Mouse (Mus musculus) embryonic facial prominence, embryonic 13.5 days (tissue): Measurements from ENCODE around the gene 2810004N23Rik. TPM values are rescaled to one million over a fixed set of nuclear protein-coding genes. Genes with fewer than 3 reads are reported as not detected.
A peak's percentile ranks its signal among the peaks of the same experiment; 100 is the strongest.

Experiments
- ATAC-seq: fragments of 200-750 bp; cut with Nextera tagmentation; 2 replicates; pipeline ENCODE4 v1.8.0; 2017; ENCODE audit warnings: low read depth; ENCODE audit not compliant: insufficient number of reproducible peaks, insufficient read depth, low FRiP score, low TSS enrichment
- H3K27ac ChIP-seq: fragments of 300-500 bp; sonication (generic); 2 replicates; pipeline ENCODE4 v1.5.1; 2015; ENCODE audit warnings: moderate library complexity, mild to moderate bottlenecking, inconsistent platforms
- H3K27me3 ChIP-seq: fragments of 300-500 bp; sonication (generic); 2 replicates; pipeline ENCODE4 v1.6.1; 2015; ENCODE audit warnings: mild to moderate bottlenecking, inconsistent platforms
- H3K36me3 ChIP-seq: fragments of 300-500 bp; sonication (generic); 2 replicates; pipeline ENCODE4 v1.6.1; 2015; ENCODE audit warnings: mild to moderate bottlenecking, inconsistent platforms
- H3K4me1 ChIP-seq: fragments of 300-500 bp; sonication (generic); 2 replicates; pipeline ENCODE4 v1.6.1; 2015; ENCODE audit warnings: inconsistent platforms
- H3K4me2 ChIP-seq: fragments of 300-500 bp; sonication (generic); 2 replicates; pipeline ENCODE4 v1.6.1; 2015; ENCODE audit warnings: moderate library complexity, mild to moderate bottlenecking, inconsistent platforms
- H3K4me3 ChIP-seq: fragments of 300-500 bp; sonication (generic); 2 replicates; pipeline ENCODE4 v1.5.1; 2015; ENCODE audit warnings: mild to moderate bottlenecking, inconsistent platforms
- H3K9ac ChIP-seq: fragments of 300-500 bp; sonication (generic); 2 replicates; pipeline ENCODE4 v1.6.1; 2015; ENCODE audit warnings: mild to moderate bottlenecking, inconsistent platforms
- H3K9me3 ChIP-seq: fragments of 300-500 bp; sonication (generic); 2 replicates; pipeline ENCODE4 v1.6.1; 2016; ENCODE audit warnings: inconsistent platforms
- WGBS: fragments of 180-500 bp; shearing (Covaris S2); methylation state at CpG from one replicate; pipeline ENCODE4 v1.1.7; 2015; ENCODE audit warnings: mixed read lengths; 5-methylcytosine and 5-hydroxymethylcytosine counted together
- polyA plus RNA-seq: library from polyadenylated mRNA; unstranded; fragments of >200 nt; fragmentation: Nextera tagmentation; extraction: Ambion mirVana; gene quantifications from 2 replicates; pipeline ENCODE4 v1.2.1, GENCODE M21; 2015

The 2810004N23Rik gene
- polyA plus RNA-seq: 52.7 and 53.9 TPM in 2 replicates

GRCm38 (mm10) chr8:124862321-124863162, at the start of gene 2810004N23Rik, which contains the start of gene Gnpat:
TSS of gene 2810004N23Rik (minus strand) at chr8:124863120.
TSS of gene Gnpat (plus strand) at chr8:124863033.
- H3K4me1 ChIP-seq: peaks cover 13% of the 10 kb centered on the region
- H3K9ac ChIP-seq: peak within 1 kb of the TSS; percentile 97
- no peaks in the 10 kb centered on the region for H3K9me3 ChIP-seq
- peak within 1 kb of the TSS; percentile 93 for H3K4me3 ChIP-seq
- H3K4me2 ChIP-seq: peak within 1 kb of the TSS; percentile 75
- peak; percentile 95 for ATAC-seq
- no peaks in the 10 kb centered on the region for H3K27me3 ChIP-seq
- WGBS: 1% methylated on average over 54 of the region's 55 CpGs
- peaks cover 41% of the 10 kb centered on the region for H3K36me3 ChIP-seq
- peak within 1 kb of the TSS; percentile 92 for H3K27ac ChIP-seq

DNA sequence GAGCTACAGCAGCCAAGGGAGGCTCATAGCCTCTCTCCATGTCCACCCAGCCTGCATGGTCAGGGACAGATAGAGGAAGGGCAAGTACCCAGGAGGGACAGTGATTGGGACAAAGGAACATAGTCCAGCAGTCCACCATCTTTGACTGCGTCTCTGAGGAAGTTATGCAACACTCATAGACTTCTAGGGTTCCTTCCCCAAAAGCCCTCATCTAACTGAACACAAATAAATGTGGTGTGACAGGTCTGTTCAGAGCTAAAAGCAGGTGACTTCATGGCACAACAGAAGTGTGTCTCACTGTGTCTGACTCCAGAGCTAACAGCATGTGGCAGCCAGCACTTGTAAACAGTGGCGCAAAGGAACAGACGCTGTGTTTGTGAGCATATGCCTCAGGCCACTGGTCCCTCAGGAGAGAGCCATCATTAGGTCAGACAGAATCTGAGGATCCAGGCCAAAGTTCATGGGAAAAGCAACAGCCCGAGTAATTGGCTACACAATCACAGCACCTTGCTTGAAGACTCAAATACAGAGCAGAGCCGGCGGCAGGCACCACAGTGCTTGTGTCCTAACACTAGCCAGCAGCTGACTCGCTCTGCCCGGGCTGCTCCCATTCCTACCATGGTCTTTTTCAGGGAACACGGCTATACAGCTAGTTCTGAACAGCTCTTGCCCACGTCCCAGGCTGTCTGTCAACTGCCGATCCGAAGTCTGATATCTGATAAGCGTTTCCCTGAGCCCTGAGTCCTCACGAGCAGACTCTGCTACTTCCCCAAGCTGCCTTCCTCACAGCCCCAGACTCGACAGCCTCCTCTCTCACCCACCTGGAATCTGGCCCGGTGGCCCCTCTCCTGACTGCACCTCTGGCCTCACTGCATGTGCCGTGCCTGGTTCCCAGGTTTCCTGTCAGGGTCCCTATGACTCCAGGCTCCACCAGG, 49.3 kb upstream of the 2810004N23Rik start:
- Histone ChIP-seq H3K27me3 (no peaks in the 10 kb centered on the region), H3K4me2 (no peak overlapping the region), H3K9me3 (no peaks in the 10 kb centered on the region), H3K9ac (no peak overlapping the region), H3K4me3 (no peak overlapping the region), H3K27ac (no peak overlapping the region), H3K4me1 (no peaks in the 10 kb centered on the region), H3K36me3 (peaks cover 86% of the 10 kb centered on the region)
- no peak for ATAC-seq
- 66% methylated on average over 17 of the region's 17 CpGs for WGBS

DNA sequence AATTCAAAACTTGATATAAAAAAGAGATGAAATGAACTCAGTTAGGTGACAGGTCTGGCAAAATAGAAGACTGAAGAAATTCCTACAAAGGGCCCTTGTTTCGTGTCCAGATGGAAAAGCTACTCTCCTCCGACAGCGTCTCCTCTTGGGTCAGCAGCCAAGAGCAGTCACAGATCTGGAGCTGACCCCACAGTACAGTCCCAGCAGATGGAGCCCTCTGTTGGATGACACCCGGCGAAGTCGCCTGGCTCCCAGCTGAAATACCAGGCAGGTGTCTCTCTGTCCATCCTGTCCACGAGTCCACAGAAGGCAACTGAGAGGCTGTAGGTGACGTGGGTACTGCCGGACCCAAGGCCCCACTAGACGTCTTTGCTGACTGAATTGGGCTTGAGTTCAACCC, 47.4 kb upstream of the 2810004N23Rik start:
- Histone ChIP-seq H3K27me3 (no peaks in the 10 kb centered on the region), H3K4me1 (no peaks in the 10 kb centered on the region; the same call in 1 of the 2 replicates), H3K4me2 (no peak overlapping the region), H3K4me3 (no peak overlapping the region), H3K27ac (no peak overlapping the region), H3K36me3 (peaks cover 97% of the 10 kb centered on the region), H3K9me3 (no peaks in the 10 kb centered on the region), H3K9ac (no peak overlapping the region)
- WGBS: 81% methylated on average over 10 of the region's 10 CpGs
- no peak for ATAC-seq

GRCm38 (mm10) chr8:124909936-124910335, 47.0 kb upstream of the 2810004N23Rik start:
- Histone ChIP-seq H3K27me3 (no peaks in the 10 kb centered on the region), H3K9ac (no peak overlapping the region), H3K9me3 (no peaks in the 10 kb centered on the region), H3K4me1 (peaks cover under 1% of the 10 kb centered on the region; the same call in 1 of the 2 replicates), H3K36me3 (peaks cover 95% of the 10 kb centered on the region), H3K27ac (no peak overlapping the region), H3K4me3 (no peak overlapping the region), H3K4me2 (no peak overlapping the region)
- 90% methylated on average over 16 of the region's 16 CpGs for WGBS
- no peak for ATAC-seq

GRCm38 (mm10) chr8:124905482-124905881, 42.6 kb upstream of the 2810004N23Rik start:
- no peaks in the 10 kb centered on the region for H3K27me3 ChIP-seq
- H3K4me3 ChIP-seq: no peak overlapping the region
- H3K9me3 ChIP-seq: no peaks in the 10 kb centered on the region
- H3K27ac ChIP-seq: no peak overlapping the region
- peaks cover 87% of the 10 kb centered on the region for H3K36me3 ChIP-seq
- ATAC-seq: no peak
- peaks cover 6% of the 10 kb centered on the region; the same call in 1 of the 2 replicates for H3K4me1 ChIP-seq
- H3K9ac ChIP-seq: 0 out of 2 replicates have a peak overlapping the region, but pooled peaks have one; percentile 12
- WGBS: 86% methylated on average over 2 of the region's 2 CpGs
- H3K4me2 ChIP-seq: no peak overlapping the region

GRCm38 (mm10) chr8:124903198-124903597, 40.3 kb upstream of the 2810004N23Rik start:
- no peak overlapping the region for H3K9ac ChIP-seq
- peaks cover 12% of the 10 kb centered on the region for H3K4me1 ChIP-seq
- H3K9me3 ChIP-seq: no peaks in the 10 kb centered on the region
- 97% methylated on average over 15 of the region's 15 CpGs for WGBS
- no peak for ATAC-seq
- H3K4me2 ChIP-seq: no peak overlapping the region
- peaks cover 78% of the 10 kb centered on the region for H3K36me3 ChIP-seq
- H3K4me3 ChIP-seq: no peak overlapping the region
- H3K27me3 ChIP-seq: no peaks in the 10 kb centered on the region
- no peak overlapping the region for H3K27ac ChIP-seq

DNA sequence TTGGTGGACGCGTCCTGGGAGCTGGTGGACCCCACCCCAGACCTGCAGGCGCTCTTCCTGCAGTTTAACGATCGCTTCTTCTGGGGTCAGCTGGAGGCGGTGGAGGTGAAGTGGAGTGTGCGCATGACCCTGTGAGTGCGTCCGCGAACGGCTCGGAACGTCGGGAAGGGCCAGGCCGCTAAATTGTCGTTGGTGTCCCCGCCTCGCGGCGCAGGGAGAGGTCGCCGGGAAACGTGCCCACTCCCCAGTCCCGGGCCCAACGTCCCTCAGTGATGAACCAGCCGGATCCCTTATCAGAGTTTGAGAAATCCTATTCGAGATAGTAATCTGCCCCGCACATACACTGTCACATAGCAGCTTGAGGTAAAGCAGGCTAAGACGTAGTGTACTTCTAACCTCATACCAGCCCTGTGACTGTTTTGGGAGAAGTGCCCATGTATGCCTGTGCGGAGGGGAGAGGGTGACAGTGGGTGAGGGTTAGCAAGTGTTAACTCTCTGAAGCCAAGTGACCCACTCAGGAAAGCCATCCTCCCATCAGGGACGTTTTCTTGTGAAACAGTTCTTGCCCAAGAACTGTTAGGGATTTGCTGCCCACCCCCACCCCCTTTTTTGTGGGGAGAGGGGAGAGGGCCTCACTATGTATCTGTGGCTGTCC, 35.5 kb upstream of the 2810004N23Rik start:
- H3K4me1 ChIP-seq: peaks cover 34% of the 10 kb centered on the region
- ATAC-seq: no peak
- H3K27me3 ChIP-seq: no peaks in the 10 kb centered on the region
- WGBS: 7% methylated on average over 31 of the region's 31 CpGs
- peaks cover 52% of the 10 kb centered on the region for H3K36me3 ChIP-seq
- peak overlapping the region; percentile 98 for H3K4me2 ChIP-seq
- peak overlapping the region; percentile 94 for H3K4me3 ChIP-seq
- no peaks in the 10 kb centered on the region for H3K9me3 ChIP-seq
- 0 out of 2 replicates have a peak overlapping the region, but pooled peaks have one; percentile 33 for H3K27ac ChIP-seq
- H3K9ac ChIP-seq: peak overlapping the region; percentile 88

- Histone ChIP-seq H3K9ac (peak within 1 kb of the TSS; percentile 88), H3K27me3 (no peaks in the 10 kb centered on the region), H3K4me3 (peak within 1 kb of the TSS; percentile 94), H3K36me3 (peaks cover 44% of the 10 kb centered on the region), H3K4me1 (peaks cover 39% of the 10 kb centered on the region), H3K27ac (peak within 1 kb of the TSS; percentile 85), H3K4me2 (peak within 1 kb of the TSS; percentile 98), H3K9me3 (no peaks in the 10 kb centered on the region)
- under 1% methylated on average over 114 of the region's 114 CpGs for WGBS
- ATAC-seq: peak; percentile 86
Observed at GRCm38 (mm10) chr8:124897386-124898250, 34.7 kb upstream of the 2810004N23Rik start, which contains the start of the genes Exoc8 and Sprtn. TSS of gene Exoc8 (minus strand) at chr8:124897705. TSS of gene Sprtn (plus strand) at chr8:124897886.

DNA sequence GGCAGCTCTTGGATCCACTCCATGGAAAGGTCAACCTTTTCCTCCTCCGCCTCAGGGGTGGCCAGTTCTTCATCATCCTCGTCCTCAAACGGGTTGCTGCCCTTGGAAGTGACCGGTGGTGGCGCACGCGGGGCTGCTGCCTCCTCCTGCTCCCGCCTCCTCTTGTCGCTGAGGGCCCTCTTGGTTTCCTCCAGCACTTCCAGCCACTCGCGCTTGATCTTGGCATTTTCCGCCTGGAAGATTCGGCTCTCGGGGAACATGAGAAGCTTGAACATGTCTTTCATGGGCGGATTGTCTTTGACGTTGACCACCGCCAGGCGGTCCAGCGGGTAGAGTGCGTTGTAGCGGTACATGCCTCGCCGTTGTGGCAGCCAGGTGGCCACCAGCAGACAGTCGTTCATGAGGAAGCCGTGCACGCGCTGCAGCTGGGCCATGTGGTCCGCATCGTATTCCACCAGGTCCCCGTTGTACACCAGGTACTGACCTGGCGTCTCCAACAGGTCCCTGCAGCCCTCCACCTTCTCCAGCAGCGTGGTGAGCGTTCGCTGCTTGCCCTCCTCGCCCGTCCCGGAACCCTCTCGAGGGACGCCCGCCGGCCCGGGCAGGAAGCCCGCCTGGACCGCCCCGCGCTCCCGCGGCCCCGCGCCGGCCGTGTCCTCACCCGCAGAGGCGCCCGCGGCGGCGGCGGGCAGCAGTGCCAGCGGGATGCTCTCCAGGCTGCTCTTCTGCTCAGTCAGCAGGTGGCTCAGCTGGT, 33.9 kb upstream of the 2810004N23Rik start:
- no peak for ATAC-seq
- Histone ChIP-seq H3K36me3 (peaks cover 36% of the 10 kb centered on the region), H3K9me3 (no peaks in the 10 kb centered on the region), H3K9ac (peak overlapping the region; percentile 88), H3K4me3 (peak overlapping the region; percentile 94), H3K4me1 (peaks cover 42% of the 10 kb centered on the region), H3K4me2 (peak overlapping the region; percentile 98), H3K27me3 (no peaks in the 10 kb centered on the region), H3K27ac (peak overlapping the region; percentile 85)
- WGBS: 2% methylated on average over 59 of the region's 60 CpGs
